Mouse (Mus musculus): ENCODE results near the gene Ahrr. TPM values are rescaled to one million over a fixed set of nuclear protein-coding genes. Genes with fewer than 3 reads are reported as not detected.

Gene Ahrr
- total RNA-seq (2015) (0.29 and 1.3 TPM in 2 replicates), total RNA-seq (2017) (1.1 TPM in 2 replicates)

GRCm38 (mm10) chr13:74292167-74292566 is at the start of gene Ahrr:
Gene Ahrr (minus strand): TSS chr13:74292331.
- peak; percentile 66 for ATAC-seq (ENCODE audit: poor library complexity, severe bottlenecking)

GRCm38 (mm10) chr13:74341036-74341435 is 48.9 kb upstream of the Ahrr start:
- peak; percentile 98 for ATAC-seq (ENCODE audit: poor library complexity, severe bottlenecking)

- no peak for ATAC-seq (ENCODE audit: poor library complexity, severe bottlenecking)
Observed at GRCm38 (mm10) chr13:74329321-74329720, 37.2 kb upstream of the Ahrr start.

GRCm38 (mm10) chr13:74317170-74317849 is 25.2 kb upstream of the Ahrr start, which contains the start of gene Pdcd6:
Gene Pdcd6 (minus strand): TSS chr13:74317580.
- ATAC-seq (ENCODE audit: poor library complexity, severe bottlenecking), result peak; percentile 94

GRCm38 (mm10) chr13:74316789-74317169 is 24.6 kb upstream of the Ahrr start:
- ATAC-seq (ENCODE audit: poor library complexity, severe bottlenecking), result no peak

- no peak for ATAC-seq (ENCODE audit: poor library complexity, severe bottlenecking)
Observed at GRCm38 (mm10) chr13:74316386-74316785, 24.3 kb upstream of the Ahrr start.

GRCm38 (mm10) chr13:74314616-74315015 is 22.5 kb upstream of the Ahrr start:
- ATAC-seq (ENCODE audit: poor library complexity, severe bottlenecking), result no peak

- ATAC-seq (ENCODE audit: poor library complexity, severe bottlenecking), result no peak
Observed at GRCm38 (mm10) chr13:74305780-74306179, 13.6 kb upstream of the Ahrr start.

- no peak for ATAC-seq (ENCODE audit: poor library complexity, severe bottlenecking)
Observed at GRCm38 (mm10) chr13:74305380-74305779, 13.2 kb upstream of the Ahrr start.

- ATAC-seq (ENCODE audit: poor library complexity, severe bottlenecking), result no peak
Observed at GRCm38 (mm10) chr13:74302050-74303037, 10.2 kb upstream of the Ahrr start.

- 0 out of 2 replicates have a peak, but pooled peaks have one; percentile 6 for ATAC-seq (ENCODE audit: poor library complexity, severe bottlenecking)
Observed at GRCm38 (mm10) chr13:74301607-74301984, 9.5 kb upstream of the Ahrr start.

- ATAC-seq (ENCODE audit: poor library complexity, severe bottlenecking), result peak; percentile 94
Observed at GRCm38 (mm10) chr13:74300925-74301606, 8.9 kb upstream of the Ahrr start.

- no peak for ATAC-seq (ENCODE audit: poor library complexity, severe bottlenecking)
Observed at GRCm38 (mm10) chr13:74296376-74296775, 4.2 kb upstream of the Ahrr start.

- ATAC-seq (ENCODE audit: poor library complexity, severe bottlenecking), result no peak
Observed at GRCm38 (mm10) chr13:74289646-74290045, 2.5 kb downstream of the Ahrr start.

- ATAC-seq (ENCODE audit: poor library complexity, severe bottlenecking), result no peak
Observed at GRCm38 (mm10) chr13:74282299-74282698, 9.8 kb downstream of the Ahrr start.

- ATAC-seq (ENCODE audit: poor library complexity, severe bottlenecking), result no peak
Observed at GRCm38 (mm10) chr13:74275726-74276125, 16.4 kb downstream of the Ahrr start.

GRCm38 (mm10) chr13:74260231-74260992 is 31.7 kb downstream of the Ahrr start:
- peak; percentile 62 for ATAC-seq (ENCODE audit: poor library complexity, severe bottlenecking)

- peak; percentile 89 for ATAC-seq (ENCODE audit: poor library complexity, severe bottlenecking)
Observed at GRCm38 (mm10) chr13:74259460-74260230, 32.5 kb downstream of the Ahrr start.

GRCm38 (mm10) chr13:74246494-74246893 is 45.6 kb downstream of the Ahrr start:
- ATAC-seq (ENCODE audit: poor library complexity, severe bottlenecking), result no peak

- no peak for ATAC-seq (ENCODE audit: poor library complexity, severe bottlenecking)
Observed at GRCm38 (mm10) chr13:74245899-74246231, 46.3 kb downstream of the Ahrr start.

Measured in megakaryocyte, adult 5-6 weeks (primary cell).